Mouse (Mus musculus): ENCODE measurements around the gene Slc12a3. TPM values are rescaled to one million over a fixed set of nuclear protein-coding genes. Genes with fewer than 3 reads are reported as not detected.

Slc12a3 gene
- total and polyA plus RNA-seq, 3 experiments: 0.44 TPM; not detected in 2

- TF ChIP-seq TAL1 (conservative IDR thresholded peaks at IDR 0.05; ENCODE audit: low read depth, low read length) (no peak), CTCF (IDR thresholded peaks at IDR 0.05; ENCODE audit: low read depth, low read length) (no peak), POLR2AphosphoS5 (IDR thresholded peaks at IDR 0.05; ENCODE audit: insufficient replicate concordance, low read depth, low read length) (no peak), GATA1 (IDR thresholded peaks at IDR 0.05; ENCODE audit: borderline replicate concordance, low read length) (no peak)
- H3K9me3 ChIP-seq (replicated peaks): no peaks in the 10 kb centered on the region
- H3K4me3 ChIP-seq (ENCODE audit: low read depth, low read length): no peak overlapping the region
- no peaks in the 10 kb centered on the region for H3K27me3 ChIP-seq (ENCODE audit: insufficient read depth, low read length)
- 0 out of 2 replicates have a peak, but pooled peaks cover 2% of the 10 kb centered on the region for H3K4me1 ChIP-seq (ENCODE audit: insufficient read depth, low read depth, low read length)
- H3K36me3 ChIP-seq (replicated peaks): peaks cover 92% of the 10 kb centered on the region
- ATAC-seq (ENCODE audit: extremely low read depth, insufficient number of reproducible peaks, low FRiP score, poor library complexity, severe bottlenecking) (no peak), DNase-seq (ENCODE audit: low spot score) (peak; percentile 34)
Measured at GRCm38 (mm10) chr8:94306989-94307513, 21.9 kb upstream of the Slc12a3 start.

- DNase-seq (ENCODE audit: low spot score) (no peak), ATAC-seq (ENCODE audit: extremely low read depth, insufficient number of reproducible peaks, low FRiP score, poor library complexity, severe bottlenecking) (no peak)
- Histone ChIP-seq H3K27me3 (ENCODE audit: insufficient read depth, low read length) (no peaks in the 10 kb centered on the region), H3K9me3 (replicated peaks) (no peaks in the 10 kb centered on the region), H3K4me3 (ENCODE audit: low read depth, low read length) (no peak overlapping the region), H3K4me1 (ENCODE audit: insufficient read depth, low read depth, low read length) (0 out of 2 replicates have a peak, but pooled peaks cover 2% of the 10 kb centered on the region), H3K36me3 (replicated peaks) (peaks cover 92% of the 10 kb centered on the region)
- TF ChIP-seq GATA2 (IDR thresholded peaks at IDR 0.05; ENCODE audit: borderline replicate concordance, low read depth, low read length) (no peak), GATA1 (IDR thresholded peaks at IDR 0.05; ENCODE audit: borderline replicate concordance, low read length) (no peak), TAL1 (conservative IDR thresholded peaks at IDR 0.05; ENCODE audit: low read depth, low read length) (no peak), CTCF (IDR thresholded peaks at IDR 0.05; ENCODE audit: low read depth, low read length) (no peak), POLR2AphosphoS5 (IDR thresholded peaks at IDR 0.05; ENCODE audit: insufficient replicate concordance, low read depth, low read length) (no peak)
Measured at GRCm38 (mm10) chr8:94307652-94308051, 21.3 kb upstream of the Slc12a3 start.

- H3K27me3 ChIP-seq (ENCODE audit: insufficient read depth, low read length): no peaks in the 10 kb centered on the region
- no peak overlapping the region for H3K4me3 ChIP-seq (ENCODE audit: low read depth, low read length)
- DNase-seq (ENCODE audit: low spot score): no peak
- H3K9me3 ChIP-seq (replicated peaks): no peaks in the 10 kb centered on the region
- no peak for ATAC-seq (ENCODE audit: extremely low read depth, insufficient number of reproducible peaks, low FRiP score, poor library complexity, severe bottlenecking)
- no peaks in the 10 kb centered on the region for H3K4me1 ChIP-seq (ENCODE audit: insufficient read depth, low read depth, low read length)
- H3K36me3 ChIP-seq (replicated peaks): peaks cover 86% of the 10 kb centered on the region
- TF ChIP-seq TAL1 (conservative IDR thresholded peaks at IDR 0.05; ENCODE audit: low read depth, low read length) (no peak), POLR2AphosphoS5 (IDR thresholded peaks at IDR 0.05; ENCODE audit: insufficient replicate concordance, low read depth, low read length) (no peak), GATA1 (IDR thresholded peaks at IDR 0.05; ENCODE audit: borderline replicate concordance, low read length) (no peak), GATA2 (IDR thresholded peaks at IDR 0.05; ENCODE audit: borderline replicate concordance, low read depth, low read length) (no peak), CTCF (IDR thresholded peaks at IDR 0.05; ENCODE audit: low read depth, low read length) (no peak)
Measured at GRCm38 (mm10) chr8:94314069-94314468, 14.9 kb upstream of the Slc12a3 start.

GRCm38 (mm10) chr8:94317249-94317648, 11.8 kb upstream of the Slc12a3 start:
- Histone ChIP-seq H3K4me3 (ENCODE audit: low read depth, low read length) (no peak overlapping the region), H3K27me3 (ENCODE audit: insufficient read depth, low read length) (peaks cover 3% of the 10 kb centered on the region; the same call in 1 of the 2 replicates), H3K4me1 (ENCODE audit: insufficient read depth, low read depth, low read length) (no peaks in the 10 kb centered on the region), H3K9me3 (replicated peaks) (no peaks in the 10 kb centered on the region), H3K36me3 (replicated peaks) (peaks cover 56% of the 10 kb centered on the region)
- TF ChIP-seq POLR2AphosphoS5 (IDR thresholded peaks at IDR 0.05; ENCODE audit: insufficient replicate concordance, low read depth, low read length) (no peak), GATA2 (IDR thresholded peaks at IDR 0.05; ENCODE audit: borderline replicate concordance, low read depth, low read length) (no peak), CTCF (IDR thresholded peaks at IDR 0.05; ENCODE audit: low read depth, low read length) (no peak), TAL1 (conservative IDR thresholded peaks at IDR 0.05; ENCODE audit: low read depth, low read length) (no peak), GATA1 (IDR thresholded peaks at IDR 0.05; ENCODE audit: borderline replicate concordance, low read length) (no peak)
- ATAC-seq (ENCODE audit: extremely low read depth, insufficient number of reproducible peaks, low FRiP score, poor library complexity, severe bottlenecking): no peak
- no peak for DNase-seq (ENCODE audit: low spot score)

GRCm38 (mm10) chr8:94317691-94318090, 11.3 kb upstream of the Slc12a3 start:
- Histone ChIP-seq H3K4me3 (ENCODE audit: low read depth, low read length) (no peak overlapping the region), H3K4me1 (ENCODE audit: insufficient read depth, low read depth, low read length) (no peaks in the 10 kb centered on the region), H3K9me3 (replicated peaks) (no peaks in the 10 kb centered on the region), H3K27me3 (ENCODE audit: insufficient read depth, low read length) (peaks cover 3% of the 10 kb centered on the region; the same call in 1 of the 2 replicates), H3K36me3 (replicated peaks) (peaks cover 51% of the 10 kb centered on the region)
- TF ChIP-seq TAL1 (conservative IDR thresholded peaks at IDR 0.05; ENCODE audit: low read depth, low read length) (no peak), POLR2AphosphoS5 (IDR thresholded peaks at IDR 0.05; ENCODE audit: insufficient replicate concordance, low read depth, low read length) (no peak), GATA2 (IDR thresholded peaks at IDR 0.05; ENCODE audit: borderline replicate concordance, low read depth, low read length) (no peak), CTCF (IDR thresholded peaks at IDR 0.05; ENCODE audit: low read depth, low read length) (no peak), GATA1 (IDR thresholded peaks at IDR 0.05; ENCODE audit: borderline replicate concordance, low read length) (no peak)
- ATAC-seq (ENCODE audit: extremely low read depth, insufficient number of reproducible peaks, low FRiP score, poor library complexity, severe bottlenecking) (no peak), DNase-seq (ENCODE audit: low spot score) (no peak)

- no peak for TF ChIP-seq GATA1 (IDR thresholded peaks at IDR 0.05; ENCODE audit: borderline replicate concordance, low read length)
- TF ChIP-seq GATA2 (IDR thresholded peaks at IDR 0.05; ENCODE audit: borderline replicate concordance, low read depth, low read length): no peak
- no peak for TF ChIP-seq TAL1 (conservative IDR thresholded peaks at IDR 0.05; ENCODE audit: low read depth, low read length)
- no peak for TF ChIP-seq POLR2AphosphoS5 (IDR thresholded peaks at IDR 0.05; ENCODE audit: insufficient replicate concordance, low read depth, low read length)
- TF ChIP-seq CTCF (IDR thresholded peaks at IDR 0.05; ENCODE audit: low read depth, low read length): no peak
- Histone ChIP-seq H3K4me1 (ENCODE audit: insufficient read depth, low read depth, low read length) (peaks cover 4% of the 10 kb centered on the region; the same call in 1 of the 2 replicates), H3K36me3 (replicated peaks) (peaks cover 32% of the 10 kb centered on the region), H3K9me3 (replicated peaks) (no peaks in the 10 kb centered on the region), H3K27me3 (ENCODE audit: insufficient read depth, low read length) (peaks cover 10% of the 10 kb centered on the region; the same call in 1 of the 2 replicates), H3K4me3 (ENCODE audit: low read depth, low read length) (no peak overlapping the region)
- DNase-seq (ENCODE audit: low spot score) (no peak), ATAC-seq (ENCODE audit: extremely low read depth, insufficient number of reproducible peaks, low FRiP score, poor library complexity, severe bottlenecking) (no peak)
Measured at GRCm38 (mm10) chr8:94320036-94320435, 9.0 kb upstream of the Slc12a3 start.

Data from G1E (cell line).